Comparison of ENCODE assay signal across 11 mouse cellular contexts in genomic region chr14:55338010-55338409, GRCm38 (mm10).
DNase-seq lines count a peak whose midpoint lies in the region; ATAC-seq and TF ChIP-seq lines count a peak whose summit lies in the region.
"Had no signal": no experiment of that assay in that cellular context is flagged by ENCODE, and none has a peak within 500 bp of the region (broad histone marks: within the 10 kb centered on the region; RNA-seq: fewer than 3 reads in every experiment).

No protein-coding gene starts in this region.

- no peak overlapping the region for H3K9ac ChIP-seq in heart, embryonic 13.5 days
- no peak overlapping the region for H3K9ac ChIP-seq in forebrain, embryonic 14.5 days (ENCODE audit: low read length)
- H3K9ac ChIP-seq: liver, embryonic 13.5 days; stomach, embryonic 15.5 days had no signal

- DNase-seq in heart, postnatal 36 days = no peak
- peak; percentile 88 for DNase-seq in 416B (ENCODE audit: low read depth)
- DNase-seq in brain, embryonic 14.5 days (ENCODE audit: low read depth) = peak; percentile 40
- peak; percentile 7 for DNase-seq in forebrain, embryonic 14.5 days (ENCODE audit: low spot score)
- no peak for DNase-seq in thymus, postnatal 0 days (ENCODE audit: low spot score)
- DNase-seq in kidney, adult 8-10 months = no peak
- DNase-seq in gastrocnemius, postnatal 36 days = no peak
- DNase-seq: kidney, postnatal 14 days; liver, embryonic 13.5 days had no signal

- no peak overlapping the region for H3K4me2 ChIP-seq in heart, embryonic 13.5 days
- no peak overlapping the region for H3K4me2 ChIP-seq in forebrain, embryonic 14.5 days (ENCODE audit: low read length)
- H3K4me2 ChIP-seq: liver, embryonic 13.5 days; stomach, embryonic 15.5 days had no signal

- peak overlapping the region; percentile 65 for H3K27ac ChIP-seq in heart, embryonic 13.5 days (replicated peaks)
- peak overlapping the region; percentile 59; the same call in 1 of the 2 replicates for H3K27ac ChIP-seq in forebrain, embryonic 14.5 days (ENCODE audit: low read depth, low read length)
- H3K27ac ChIP-seq: liver, embryonic 13.5 days; stomach, embryonic 15.5 days had no signal

- WGBS in heart, embryonic 13.5 days = 54% methylated on average over 9 of the region's 9 CpGs
- 86% methylated on average over 9 of the region's 9 CpGs for WGBS in forebrain, embryonic 14.5 days

- TF ChIP-seq POLR2A in brain, embryonic 14.5 days (IDR thresholded peaks at IDR 0.05; ENCODE audit: borderline replicate concordance, extremely low read depth, insufficient read depth, insufficient read length, poor library complexity, severe bottlenecking) = no peak

- ATAC-seq in heart, embryonic 13.5 days (ENCODE audit: extremely low read depth, insufficient number of reproducible peaks, low FRiP score, low TSS enrichment) = no peak
- peak; percentile 18; the same call in 1 of the 2 replicates for ATAC-seq in forebrain, embryonic 14.5 days

- no peak overlapping the region for H3K4me3 ChIP-seq in heart, embryonic 13.5 days
- no peak overlapping the region for H3K4me3 ChIP-seq in forebrain, embryonic 14.5 days (ENCODE audit: low read depth, low read length)
- H3K4me3 ChIP-seq: liver, embryonic 13.5 days; stomach, embryonic 15.5 days had no signal

- no peaks in the 10 kb centered on the region for H3K36me3 ChIP-seq in heart, embryonic 13.5 days
- no peaks in the 10 kb centered on the region for H3K36me3 ChIP-seq in forebrain, embryonic 14.5 days (ENCODE audit: control insufficient read depth, insufficient read depth, low read length)
- H3K36me3 ChIP-seq: liver, embryonic 13.5 days; stomach, embryonic 15.5 days had no signal

- no peaks in the 10 kb centered on the region for H3K27me3 ChIP-seq in heart, embryonic 13.5 days (replicated peaks)
- H3K27me3 ChIP-seq in forebrain, embryonic 14.5 days (replicated peaks; ENCODE audit: control insufficient read depth, insufficient read depth, low read length) = no peaks in the 10 kb centered on the region
- H3K27me3 ChIP-seq: liver, embryonic 13.5 days; stomach, embryonic 15.5 days had no signal

- intact Hi-C loops in heart, postnatal 36 days (cut with DNase I) = no loop called here
- intact Hi-C loops in gastrocnemius, postnatal 36 days (cut with DNase I) = no loop called here

- H3K4me1 ChIP-seq in heart, embryonic 13.5 days = peaks cover 28% of the 10 kb centered on the region
- H3K4me1 ChIP-seq in forebrain, embryonic 14.5 days (ENCODE audit: control insufficient read depth, insufficient read depth, low read length) = peaks cover 19% of the 10 kb centered on the region
- H3K4me1 ChIP-seq: stomach, embryonic 15.5 days had no signal

- TF ChIP-seq CTCF in brain, embryonic 14.5 days (IDR thresholded peaks at IDR 0.05; ENCODE audit: borderline replicate concordance, extremely low read depth, insufficient read depth, insufficient read length) = no peak

- H3K9me3 ChIP-seq in heart, embryonic 13.5 days = no peaks in the 10 kb centered on the region
- H3K9me3 ChIP-seq in forebrain, embryonic 14.5 days (replicated peaks; ENCODE audit: control insufficient read depth, low read length) = no peaks in the 10 kb centered on the region
- H3K9me3 ChIP-seq: liver, embryonic 13.5 days; stomach, embryonic 15.5 days had no signal

Comparison
In these comparisons a context has a peak if more than half of its experiments do, and no peak if none do; other contexts are left out.
1. DNase-seq: peak in 416B (single experiment), brain, embryonic 14.5 days (single experiment) and forebrain, embryonic 14.5 days (single experiment); none in heart, postnatal 36 days (0 of 2), thymus, postnatal 0 days (single experiment), kidney, adult 8-10 months (0 of 2) and gastrocnemius, postnatal 36 days (0 of 2).